Mouse (Mus musculus) adrenal gland, postnatal 4 days (tissue): ENCODE data around the gene Recql. TPM values are rescaled to one million over a fixed set of nuclear protein-coding genes. Genes with fewer than 3 reads are reported as not detected.
"Not testable (repeated sequence)": the region's sequence is repeated elsewhere in the genome, so short reads cannot be mapped to it uniquely, and the experiment has no call there.

Experiments
- DNase-seq, 2 experiments: peaks; one replicate each; pipeline ENCODE4 v3.0.0; 2021 to 2022; ENCODE audit warnings: low spot score in 2 of 2, mixed read lengths in 2 of 2
- total RNA-seq, 2 experiments: library from RNA; stranded (reverse); gene quantifications; 2 replicates each; pipeline ENCODE4 v1.2.3; 2021

Gene Recql
- total RNA-seq, 2 experiments from 2014 or later, result 18.1 to 22.9 TPM

- DNase-seq, result no peak
Observed at GRCm38 (mm10) chr6:142366473-142367018, 20.3 kb downstream of the Recql start.

DNA sequence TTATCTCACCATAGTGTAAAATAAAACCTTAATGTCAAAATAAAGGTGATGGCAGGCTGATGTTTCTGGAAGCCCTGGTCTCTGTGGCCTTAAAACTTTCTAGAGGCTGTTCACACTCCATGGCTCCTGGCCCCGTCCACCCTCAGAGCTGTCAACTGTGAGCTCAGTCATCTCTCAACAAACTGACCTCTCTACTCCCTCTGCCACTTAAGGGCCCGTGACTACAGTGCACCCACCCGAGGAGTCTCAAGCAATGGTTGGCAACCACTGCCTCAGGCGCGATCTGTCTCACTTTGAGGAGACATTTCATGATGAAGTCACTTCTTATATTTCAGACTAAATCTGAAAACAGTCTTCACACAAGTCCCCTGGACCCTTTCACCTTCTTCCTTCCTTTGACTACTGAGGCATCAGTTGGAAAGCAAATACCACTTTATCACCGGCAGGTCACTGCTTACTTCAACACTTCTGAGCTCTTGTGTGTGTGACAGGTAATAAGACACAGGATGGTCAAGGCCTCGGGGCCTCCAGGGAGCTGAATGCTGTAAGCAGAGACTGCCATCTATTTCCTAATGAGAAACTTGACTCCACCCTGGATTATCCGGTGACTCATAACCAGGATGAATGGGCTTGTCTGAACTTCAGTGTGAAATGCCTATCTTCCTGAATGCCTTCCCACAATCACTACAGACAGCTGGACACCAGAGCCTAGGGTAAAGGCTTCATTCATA lies 21.0 kb downstream of the Recql start:
- DNase-seq, result no peak

DNA sequence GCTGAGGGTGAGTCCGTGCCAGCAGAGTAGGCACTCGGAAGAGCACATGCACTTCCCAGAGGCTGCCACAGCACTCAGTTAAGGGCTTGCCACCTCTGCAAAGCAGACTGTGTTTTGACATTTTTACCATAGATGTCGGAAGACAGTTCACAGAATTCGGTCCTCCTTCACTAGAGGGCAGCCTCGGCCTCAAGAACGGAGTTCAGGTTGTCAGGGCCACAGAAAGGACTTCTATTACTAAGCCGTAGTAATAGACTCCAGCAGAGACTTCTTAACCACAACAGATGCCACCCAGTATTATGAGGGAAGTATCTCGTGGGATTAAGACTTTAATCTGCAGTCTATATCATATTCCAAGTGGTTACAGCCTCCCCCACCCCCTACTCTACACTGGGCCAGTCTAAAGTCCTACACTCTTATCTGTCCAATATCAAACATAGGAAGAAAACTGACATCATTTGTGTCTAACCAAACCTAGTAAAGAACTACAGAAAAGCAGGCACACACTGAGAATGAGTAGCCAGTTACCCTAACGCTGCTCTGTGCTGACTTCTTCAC lies 23.8 kb downstream of the Recql start:
- DNase-seq, result no peak

- DNase-seq, result no peak
Observed at GRCm38 (mm10) chr6:142362036-142362435, 24.9 kb downstream of the Recql start.

DNA sequence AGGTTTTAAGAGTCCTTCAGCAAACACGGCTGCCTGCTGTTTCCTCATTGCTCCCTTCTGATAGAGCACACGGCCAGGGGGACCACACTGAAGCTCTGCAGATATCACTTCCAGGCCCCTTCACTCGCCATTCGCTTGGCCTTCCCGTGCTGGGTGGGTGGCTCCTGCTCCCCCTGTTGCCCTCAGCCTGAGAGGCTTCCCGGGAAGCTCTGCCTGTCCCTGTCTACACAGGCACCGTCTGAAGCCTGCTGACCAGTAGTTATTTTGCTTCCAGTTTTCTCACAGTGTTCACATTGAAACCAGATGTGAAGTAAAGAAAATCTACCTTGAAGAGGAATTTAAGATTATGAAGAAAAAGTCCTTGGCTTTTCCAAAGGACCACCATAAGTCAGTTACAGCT lies 29.8 kb downstream of the Recql start:
- DNase-seq, result no peak

DNA sequence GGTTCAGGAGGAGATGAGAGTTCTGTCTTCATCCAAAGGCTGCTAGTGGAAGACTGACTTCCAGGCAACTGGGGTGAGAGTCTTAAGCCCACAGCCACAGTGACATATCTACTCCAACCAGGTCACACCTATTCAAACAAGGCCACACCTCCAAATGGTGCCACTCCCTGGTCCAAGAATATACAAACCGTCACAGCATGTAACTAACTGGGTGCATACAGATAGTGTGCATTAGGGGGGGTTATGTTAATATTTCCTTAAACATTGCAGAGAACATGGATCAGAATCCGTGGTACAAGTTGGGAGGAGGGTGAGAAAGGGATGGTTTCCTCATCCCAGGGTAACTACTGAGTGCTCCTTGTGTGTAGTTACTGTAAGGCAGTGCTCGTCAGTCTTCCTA lies 34.8 kb downstream of the Recql start:
- DNase-seq, result not testable (repeated sequence)

- no peak for DNase-seq
Observed at GRCm38 (mm10) chr6:142347431-142348385, 39.2 kb downstream of the Recql start.

DNA sequence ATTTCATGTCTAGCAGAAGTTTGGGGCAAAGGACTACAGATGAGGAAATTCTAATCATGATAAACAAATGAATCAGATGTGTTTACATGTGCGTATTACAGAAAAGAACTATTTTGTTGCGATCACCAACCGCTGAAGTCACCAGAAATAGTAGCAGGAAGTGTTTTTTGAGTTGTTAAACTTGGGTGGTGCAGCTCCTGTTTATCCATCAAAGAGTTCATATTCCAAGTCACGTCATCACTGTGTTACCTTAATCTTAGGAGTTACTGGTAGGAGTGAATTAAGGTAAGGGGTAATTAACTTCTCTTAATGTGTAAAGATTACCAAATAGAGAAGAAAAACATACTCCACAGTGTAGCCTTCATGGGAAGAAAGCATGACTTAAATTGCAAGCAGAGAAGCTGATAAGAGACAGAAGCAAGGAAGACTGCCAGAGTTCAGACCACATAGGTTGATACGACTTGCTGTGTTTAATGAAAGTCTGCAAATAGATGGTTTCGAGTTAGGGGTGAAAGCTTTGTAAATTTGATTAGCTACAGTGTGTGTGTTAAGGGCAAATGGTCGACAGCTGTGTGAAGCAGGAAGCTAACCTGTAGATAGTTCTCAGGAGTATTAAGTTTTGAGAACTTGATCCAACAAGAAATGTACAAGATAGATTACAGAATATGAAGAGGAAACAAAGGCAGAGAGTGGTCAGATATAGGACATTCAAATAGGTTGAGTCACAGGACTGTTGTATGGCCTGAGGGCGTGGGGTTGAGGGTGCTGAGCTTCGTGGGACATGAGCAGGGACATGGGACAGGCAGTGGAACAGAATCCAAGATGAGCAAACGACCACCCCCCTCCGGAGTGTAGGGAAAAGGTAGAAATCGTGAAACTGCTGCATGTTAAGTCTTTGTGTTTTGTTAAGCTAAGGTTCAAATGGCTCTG lies 40.4 kb downstream of the Recql start:
- no peak for DNase-seq

DNA sequence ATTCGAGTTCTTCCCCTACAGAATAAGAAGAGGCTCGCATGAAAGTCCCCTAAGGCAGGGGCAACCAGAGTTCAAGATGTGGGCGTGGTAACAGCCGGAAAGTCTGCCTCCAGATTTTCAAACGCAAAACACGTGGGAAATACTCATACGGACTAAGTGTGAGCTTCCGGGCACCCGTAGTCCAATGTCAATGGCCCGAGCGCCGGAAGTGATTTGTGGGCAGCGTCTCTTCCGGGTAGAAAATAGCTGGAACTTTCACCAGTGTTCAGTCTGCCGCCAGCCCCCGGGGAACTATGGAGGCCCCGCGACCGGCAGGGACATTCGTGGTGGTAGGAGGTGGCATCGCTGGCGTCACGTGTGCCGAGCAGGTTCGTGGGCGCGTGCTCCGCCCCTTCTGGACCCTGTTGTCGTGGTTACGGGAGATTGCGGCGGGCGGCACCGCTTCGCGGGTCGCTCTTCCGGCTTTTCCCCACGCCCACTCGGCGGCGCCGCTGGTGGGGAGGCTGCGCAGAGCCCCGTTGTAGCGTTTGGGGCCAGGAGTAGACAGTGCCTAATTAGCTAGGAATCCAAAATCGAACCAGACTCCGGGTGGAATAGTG lies 41.3 kb downstream of the Recql start, which contains the start of gene Pyroxd1:
Pyroxd1 (plus strand) TSS at position 215 of the 599 bp plus-strand sequence.
- DNase-seq, result peak; percentile 61 to 63

- DNase-seq, result no peak
Observed at GRCm38 (mm10) chr6:142343561-142343960, 43.3 kb downstream of the Recql start.

DNA sequence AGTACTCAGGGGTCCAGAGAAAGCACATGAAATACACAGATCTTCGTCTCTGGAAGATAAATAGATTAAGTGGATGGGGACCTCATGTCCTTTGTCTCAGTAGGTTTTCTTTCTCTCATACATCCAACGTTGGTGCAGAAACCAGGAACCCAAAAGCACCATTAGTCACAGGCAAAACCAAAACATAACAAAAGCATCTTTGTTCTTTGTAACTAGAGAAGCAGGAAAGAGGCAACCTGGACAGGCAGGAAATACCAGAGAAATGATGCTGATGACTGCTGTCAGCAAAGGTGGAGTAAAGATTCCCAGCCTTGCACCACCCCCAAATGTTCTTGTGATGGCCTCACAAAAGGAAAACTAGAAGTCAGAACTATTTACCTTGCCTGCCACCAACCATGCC lies 47.3 kb downstream of the Recql start:
- no peak for DNase-seq

GRCm38 (mm10) chr6:142338961-142339360 lies 47.9 kb downstream of the Recql start:
- no peak for DNase-seq

- DNase-seq, result no peak
Observed at GRCm38 (mm10) chr6:142329201-142329600, 57.7 kb downstream of the Recql start.

GRCm38 (mm10) chr6:142326598-142326997 lies 60.3 kb downstream of the Recql start:
- no peak for DNase-seq

DNA sequence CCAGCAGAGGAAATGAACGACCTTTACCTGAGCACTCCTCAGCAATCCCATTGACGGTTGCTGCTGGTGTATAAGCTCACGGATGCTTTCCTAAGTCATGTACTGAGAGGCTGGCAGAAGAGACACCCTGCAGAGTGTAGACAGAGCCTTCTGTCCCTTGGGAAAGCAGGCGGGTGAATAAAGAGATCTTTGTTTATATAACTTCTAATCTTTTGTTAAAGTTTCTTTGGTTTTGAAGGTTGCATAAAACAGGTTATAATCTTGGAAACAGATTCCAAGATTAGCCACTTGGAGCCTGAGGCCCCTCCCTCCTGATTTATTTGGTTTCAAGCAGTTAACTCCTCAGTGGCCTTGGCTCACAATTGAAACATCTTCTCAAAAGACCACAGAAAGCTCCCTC lies 64.0 kb downstream of the Recql start, which contains the start of gene Slco1a5:
Slco1a5 (minus strand) TSS at position 101 of the 400 bp plus-strand sequence.
- no peak for DNase-seq

GRCm38 (mm10) chr6:142317106-142317505 lies 69.8 kb downstream of the Recql start:
- no peak for DNase-seq

GRCm38 (mm10) chr6:142314285-142314684 lies 72.6 kb downstream of the Recql start:
- DNase-seq, result no peak

DNA sequence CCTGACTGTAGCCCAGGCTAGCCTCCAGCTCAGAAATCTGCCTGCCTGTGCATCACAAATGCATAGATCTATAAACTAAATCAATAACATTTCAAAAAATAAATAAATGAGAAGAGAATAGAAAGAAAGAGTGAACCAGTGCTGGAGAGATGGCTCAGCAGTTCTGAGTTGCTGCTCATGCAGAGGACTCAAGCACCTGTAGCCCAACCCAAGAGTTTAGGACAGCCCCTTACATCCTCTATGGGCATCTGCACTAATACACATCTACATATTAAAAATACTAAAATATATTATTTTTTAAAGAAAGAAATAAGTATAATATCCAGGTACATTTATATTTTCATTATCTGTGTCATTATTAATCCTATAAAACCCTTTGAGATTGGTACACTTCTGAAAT lies 81.8 kb downstream of the Recql start:
- no peak for DNase-seq
